Mouse (Mus musculus): ENCODE data around the gene Ctrc.

DNA sequence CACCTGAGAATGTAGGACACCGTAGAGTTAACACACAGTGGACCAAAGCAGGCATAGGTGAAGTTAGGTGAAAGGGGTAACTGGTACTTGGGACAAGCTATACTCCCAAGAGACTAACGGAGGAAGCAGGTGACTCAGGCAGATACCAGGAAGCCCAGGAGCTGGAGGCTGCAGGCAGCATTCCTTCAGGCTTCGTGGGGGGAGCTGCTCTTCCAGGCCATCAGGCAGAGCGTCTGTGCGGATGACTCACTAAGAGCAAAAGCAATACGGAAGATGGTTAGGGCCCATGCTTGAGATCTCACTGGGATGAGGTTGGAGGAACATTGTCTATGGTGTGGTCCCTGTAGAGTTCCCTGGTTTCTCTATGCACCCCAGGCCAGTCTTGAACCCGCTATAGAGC, 36.7 kb upstream of the Ctrc start:
- no peak for TF ChIP-seq MAX (IDR thresholded peaks at IDR 0.05; ENCODE audit: low read length)
- no peak for TF ChIP-seq MAZ (IDR thresholded peaks at IDR 0.05; ENCODE audit: low read depth, low read length)
- no peak for TF ChIP-seq UBTF (IDR thresholded peaks at IDR 0.05; ENCODE audit: low read depth, low read length)
- no peak for TF ChIP-seq POLR2A (IDR thresholded peaks at IDR 0.05; ENCODE audit: low read depth, low read length)
- TF ChIP-seq MYC (IDR thresholded peaks at IDR 0.05; ENCODE audit: low read depth, low read length): no peak
- no peak for TF ChIP-seq MAFK (IDR thresholded peaks at IDR 0.05; ENCODE audit: insufficient replicate concordance, low read length)
- TF ChIP-seq EP300 (IDR thresholded peaks at IDR 0.05; ENCODE audit: low read length): no peak
- TF ChIP-seq CTCF (conservative IDR thresholded peaks at IDR 0.05 in 1 of 2, IDR thresholded peaks at IDR 0.05 in 1 of 2; ENCODE audit: low read depth in 2 of 2, low read length in 2 of 2): no peak
- TF ChIP-seq ZC3H11A (IDR thresholded peaks at IDR 0.05; ENCODE audit: low read depth, low read length): no peak
